Mouse (Mus musculus): ENCODE measurements at regions not wholly inside any gene's neighbourhood (a gene's known extent, or its start where the extent isn't known, plus 50 kb on each side); places are given as distances from the start of the nearest gene placed in this dataset.

DNA sequence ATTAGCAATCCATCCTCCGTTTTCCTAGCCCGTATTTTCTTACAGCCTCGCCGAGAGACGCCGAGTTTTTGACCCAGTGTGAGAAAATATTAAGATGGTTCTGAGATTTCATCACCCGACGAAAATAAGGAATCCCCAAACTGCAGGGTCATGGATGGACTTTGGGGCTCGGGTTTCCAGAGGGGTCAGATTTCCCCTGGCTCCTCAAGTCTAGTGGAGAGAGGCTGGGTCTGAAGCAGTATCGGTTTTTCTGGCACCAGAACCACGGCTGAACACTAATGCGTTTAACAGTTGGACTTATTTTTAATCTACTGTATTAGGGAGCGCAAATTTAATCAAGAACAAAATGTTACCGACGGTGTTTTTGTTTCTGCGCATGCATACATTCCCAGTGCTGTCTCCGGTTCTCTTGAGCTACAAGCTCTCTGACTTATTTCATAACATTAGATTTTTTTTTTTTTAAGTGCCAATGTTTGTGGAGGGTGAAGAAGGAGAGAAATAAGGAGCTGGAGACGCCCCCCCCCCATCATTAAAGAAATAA is 75.2 kb upstream of the Arid5b start:
- WGBS: 25% methylated on average over 18 of the region's 18 CpGs
- DNase-seq (peak; percentile 37), ATAC-seq (ENCODE audit: insufficient read depth) (0 out of 2 replicates have a peak, but pooled peaks have one; percentile 9)
- Histone ChIP-seq H3K36me3 (ENCODE audit: insufficient read depth) (no peaks in the 10 kb centered on the region), H3K27me3 (ENCODE audit: insufficient read depth, low read length) (no peaks in the 10 kb centered on the region), H3K27ac (ENCODE audit: low read depth) (peak overlapping the region; percentile 75), H3K4me2 (peak overlapping the region; percentile 53), H3K4me3 (ENCODE audit: low read depth, low read length) (peak overlapping the region; percentile 3; the same call in 1 of the 2 replicates), H3K4me1 (ENCODE audit: insufficient read depth) (peaks cover 9% of the 10 kb centered on the region; the same call in 1 of the 2 replicates), H3K9ac (no peak overlapping the region; the same call in 1 of the 2 replicates), H3K9me3 (ENCODE audit: low read depth, low read length) (no peaks in the 10 kb centered on the region)
- TF ChIP-seq CTCF (IDR thresholded peaks at IDR 0.05; ENCODE audit: low read depth): no peak

DNA sequence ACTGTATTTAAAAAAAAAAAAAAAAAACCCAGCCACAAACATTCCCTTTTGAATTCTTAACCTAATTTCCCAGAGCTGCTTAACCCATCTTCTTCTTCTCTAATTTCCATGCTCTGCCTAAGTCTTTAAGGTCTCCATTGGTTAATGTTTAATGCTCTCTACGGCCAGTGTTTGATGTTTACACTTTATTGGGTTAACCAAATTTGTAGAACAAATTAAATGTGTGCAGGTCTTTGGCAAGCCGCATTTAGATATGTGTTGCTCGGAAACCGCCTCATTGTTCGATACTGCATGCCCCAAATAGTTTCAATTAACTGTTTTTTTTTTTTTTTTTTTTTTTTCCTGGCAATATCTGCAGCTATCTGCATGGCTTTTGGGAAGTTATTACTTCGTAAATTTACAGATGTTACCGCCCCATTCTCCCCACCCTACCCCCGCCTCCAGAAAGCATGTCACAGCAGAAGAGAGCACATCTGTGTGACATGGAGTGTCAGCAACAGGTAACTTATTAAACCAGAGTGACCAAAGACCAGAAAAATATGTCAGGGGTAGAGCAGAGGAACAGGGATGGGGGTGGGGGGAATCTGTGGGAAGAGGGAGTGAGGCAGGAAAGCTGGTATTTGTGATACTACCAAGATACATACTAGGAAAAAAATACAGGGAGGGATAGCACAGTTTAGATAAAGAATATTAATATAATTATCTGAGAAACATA is 73.5 kb upstream of the Arid5b start:
- peaks cover 9% of the 10 kb centered on the region; the same call in 1 of the 2 replicates for H3K4me1 ChIP-seq (ENCODE audit: insufficient read depth)
- peak; percentile 7 for DNase-seq
- H3K27me3 ChIP-seq (ENCODE audit: insufficient read depth, low read length): no peaks in the 10 kb centered on the region
- no peaks in the 10 kb centered on the region for H3K9me3 ChIP-seq (ENCODE audit: low read depth, low read length)
- no peak overlapping the region for H3K4me2 ChIP-seq
- H3K4me3 ChIP-seq (ENCODE audit: low read depth, low read length): no peak overlapping the region
- TF ChIP-seq CTCF (IDR thresholded peaks at IDR 0.05; ENCODE audit: low read depth): no peak
- H3K36me3 ChIP-seq (ENCODE audit: insufficient read depth): no peaks in the 10 kb centered on the region
- WGBS: 57% methylated on average over 8 of the region's 8 CpGs
- no peak overlapping the region for H3K27ac ChIP-seq (ENCODE audit: low read depth)
- no peak overlapping the region for H3K9ac ChIP-seq
- no peak for ATAC-seq (ENCODE audit: insufficient read depth)

GRCm38 (mm10) chr10:68351441-68351840 is 72.9 kb upstream of the Arid5b start:
- whole genome bisulfite sequencing: 65% methylated on average over 5 of the region's 5 CpGs
- Histone ChIP-seq H3K4me1 (ENCODE audit: insufficient read depth) (peaks cover 9% of the 10 kb centered on the region; the same call in 1 of the 2 replicates), H3K36me3 (ENCODE audit: insufficient read depth) (no peaks in the 10 kb centered on the region), H3K27me3 (ENCODE audit: insufficient read depth, low read length) (no peaks in the 10 kb centered on the region), H3K27ac (ENCODE audit: low read depth) (peak overlapping the region; percentile 52; the same call in 1 of the 2 replicates), H3K9me3 (ENCODE audit: low read depth, low read length) (no peaks in the 10 kb centered on the region), H3K9ac (no peak overlapping the region), H3K4me2 (no peak overlapping the region), H3K4me3 (ENCODE audit: low read depth, low read length) (no peak overlapping the region)
- TF ChIP-seq CTCF (IDR thresholded peaks at IDR 0.05; ENCODE audit: low read depth): no peak
- DNase-seq (no peak), ATAC-seq (ENCODE audit: insufficient read depth) (no peak)

DNA sequence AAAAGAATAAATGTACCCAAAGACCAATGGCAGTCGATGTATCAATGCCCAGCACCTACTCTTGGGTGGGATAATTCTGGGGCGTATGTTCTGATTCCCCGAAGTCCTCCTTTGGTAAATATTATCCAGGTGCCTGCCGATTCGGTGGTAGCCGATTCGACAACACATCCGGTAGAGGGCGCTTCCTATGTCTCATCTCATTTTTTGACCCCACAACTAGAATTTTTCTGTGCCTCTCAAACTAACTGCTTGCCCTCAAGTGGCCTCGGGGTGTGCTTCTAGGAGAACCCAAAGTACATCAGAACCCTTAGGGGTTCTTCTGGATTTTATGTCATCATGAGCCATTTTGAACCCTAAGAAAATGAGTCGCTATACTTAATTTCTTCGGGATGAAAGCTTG is 72.3 kb upstream of the Arid5b start:
- WGBS: 85% methylated on average over 12 of the region's 12 CpGs
- Histone ChIP-seq H3K9ac (no peak overlapping the region), H3K4me1 (ENCODE audit: insufficient read depth) (peaks cover 9% of the 10 kb centered on the region; the same call in 1 of the 2 replicates), H3K27ac (ENCODE audit: low read depth) (no peak overlapping the region), H3K9me3 (ENCODE audit: low read depth, low read length) (no peaks in the 10 kb centered on the region), H3K4me2 (no peak overlapping the region), H3K36me3 (ENCODE audit: insufficient read depth) (no peaks in the 10 kb centered on the region), H3K4me3 (ENCODE audit: low read depth, low read length) (no peak overlapping the region), H3K27me3 (ENCODE audit: insufficient read depth, low read length) (no peaks in the 10 kb centered on the region)
- ATAC-seq (ENCODE audit: insufficient read depth) (no peak), DNase-seq (no peak)
- TF ChIP-seq CTCF (IDR thresholded peaks at IDR 0.05; ENCODE audit: low read depth): no peak

DNA sequence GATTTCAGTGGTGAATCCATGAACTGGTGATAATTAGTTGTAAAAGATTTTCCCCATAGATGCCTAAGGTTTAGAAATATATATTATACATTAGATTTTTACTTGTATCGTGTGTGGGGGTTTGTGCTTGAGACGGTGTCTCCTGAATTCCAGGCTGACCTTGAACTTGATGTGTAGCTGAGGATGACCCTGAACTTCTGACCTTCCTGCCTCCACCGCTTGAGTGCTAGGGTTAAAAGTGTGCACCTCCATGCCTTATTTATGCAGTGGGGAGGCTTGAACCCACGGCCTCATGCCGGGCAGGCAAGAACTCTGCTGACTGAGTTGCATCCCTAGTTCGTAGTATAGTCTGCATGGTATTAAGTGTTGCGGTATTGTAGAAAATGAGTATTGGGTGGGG is 69.3 kb upstream of the Arid5b start:
- H3K4me1 ChIP-seq (ENCODE audit: insufficient read depth): no peaks in the 10 kb centered on the region
- no peaks in the 10 kb centered on the region for H3K36me3 ChIP-seq (ENCODE audit: insufficient read depth)
- H3K9me3 ChIP-seq (ENCODE audit: low read depth, low read length): 0 out of 2 replicates have a peak, but pooled peaks cover 2% of the 10 kb centered on the region
- H3K4me3 ChIP-seq (ENCODE audit: low read depth, low read length): no peak overlapping the region
- WGBS: 88% methylated on average over 7 of the region's 7 CpGs
- ATAC-seq (ENCODE audit: insufficient read depth) (no peak), DNase-seq (no peak)
- H3K4me2 ChIP-seq: no peak overlapping the region
- H3K27me3 ChIP-seq (ENCODE audit: insufficient read depth, low read length): no peaks in the 10 kb centered on the region
- no peak for TF ChIP-seq CTCF (IDR thresholded peaks at IDR 0.05; ENCODE audit: low read depth)
- no peak overlapping the region for H3K9ac ChIP-seq
- H3K27ac ChIP-seq (ENCODE audit: low read depth): no peak overlapping the region

DNA sequence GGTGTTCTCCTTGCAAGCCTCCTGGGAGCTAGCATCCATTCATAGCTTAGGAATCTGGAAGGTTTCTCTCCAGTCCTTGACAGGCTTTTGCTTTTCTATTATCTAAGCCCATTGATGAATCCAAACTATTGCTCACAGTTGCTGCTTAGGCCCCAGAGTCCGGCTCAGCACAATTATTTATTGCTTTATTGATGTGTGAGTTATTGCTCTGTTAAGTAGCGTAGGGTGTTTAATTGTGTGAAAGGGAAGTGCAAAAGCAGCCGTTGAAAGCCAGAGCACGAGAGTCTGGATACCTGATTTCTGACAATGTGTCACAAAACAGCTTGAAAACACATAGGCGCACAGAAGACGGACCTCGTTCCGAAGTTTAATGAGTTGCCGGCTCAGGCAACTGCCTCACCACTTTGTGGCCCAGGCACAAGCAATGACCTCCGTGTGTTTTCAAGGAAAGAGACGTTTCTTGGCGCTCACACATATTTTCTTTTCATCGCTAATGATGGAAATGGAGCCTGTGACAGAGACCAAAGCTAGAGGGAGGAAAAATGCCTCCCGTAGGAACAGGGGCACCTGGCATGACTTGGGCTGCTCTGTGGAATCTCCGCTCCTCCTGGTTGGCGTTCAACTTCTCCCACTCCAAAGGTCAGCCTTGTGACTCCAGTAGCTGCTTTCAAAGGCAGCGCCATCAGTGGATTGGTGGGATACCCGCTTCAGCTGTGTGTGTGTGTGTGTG is 66.6 kb upstream of the Arid5b start:
- H3K4me1 ChIP-seq (ENCODE audit: insufficient read depth): no peaks in the 10 kb centered on the region
- H3K4me2 ChIP-seq: no peak overlapping the region
- DNase-seq (no peak), ATAC-seq (ENCODE audit: insufficient read depth) (no peak)
- H3K9me3 ChIP-seq (ENCODE audit: low read depth, low read length): 0 out of 2 replicates have a peak, but pooled peaks cover 5% of the 10 kb centered on the region
- no peak overlapping the region for H3K9ac ChIP-seq
- no peaks in the 10 kb centered on the region for H3K36me3 ChIP-seq (ENCODE audit: insufficient read depth)
- 76% methylated on average over 18 of the region's 18 CpGs for WGBS
- H3K27ac ChIP-seq (ENCODE audit: low read depth): no peak overlapping the region
- no peak for TF ChIP-seq CTCF (IDR thresholded peaks at IDR 0.05; ENCODE audit: low read depth)
- no peaks in the 10 kb centered on the region for H3K27me3 ChIP-seq (ENCODE audit: insufficient read depth, low read length)
- H3K4me3 ChIP-seq (ENCODE audit: low read depth, low read length): no peak overlapping the region

- Histone ChIP-seq H3K9me3 (ENCODE audit: low read depth, low read length) (0 out of 2 replicates have a peak, but pooled peaks cover 5% of the 10 kb centered on the region), H3K4me1 (ENCODE audit: insufficient read depth) (no peaks in the 10 kb centered on the region), H3K27me3 (ENCODE audit: insufficient read depth, low read length) (no peaks in the 10 kb centered on the region), H3K4me2 (no peak overlapping the region), H3K4me3 (ENCODE audit: low read depth, low read length) (no peak overlapping the region), H3K27ac (ENCODE audit: low read depth) (no peak overlapping the region), H3K36me3 (ENCODE audit: insufficient read depth) (no peaks in the 10 kb centered on the region), H3K9ac (no peak overlapping the region)
- ATAC-seq (ENCODE audit: insufficient read depth): no peak
- DNase-seq: no peak
- 95% methylated on average over 2 of the region's 2 CpGs for WGBS
- TF ChIP-seq CTCF (IDR thresholded peaks at IDR 0.05; ENCODE audit: low read depth): no peak
Observed at GRCm38 (mm10) chr10:68344211-68344610, 65.7 kb upstream of the Arid5b start.
